Mouse (Mus musculus) right cerebral cortex, postnatal 4 days (tissue): ENCODE results near the gene Bag6.
"Not testable (repeated sequence)": the region's sequence is repeated elsewhere in the genome, so short reads cannot be mapped to it uniquely, and the experiment has no call there.

Source experiments
- DNase-seq: peaks from one replicate; pipeline ENCODE4 v3.0.0-alpha.2; 2022

The Bag6 gene

DNA sequence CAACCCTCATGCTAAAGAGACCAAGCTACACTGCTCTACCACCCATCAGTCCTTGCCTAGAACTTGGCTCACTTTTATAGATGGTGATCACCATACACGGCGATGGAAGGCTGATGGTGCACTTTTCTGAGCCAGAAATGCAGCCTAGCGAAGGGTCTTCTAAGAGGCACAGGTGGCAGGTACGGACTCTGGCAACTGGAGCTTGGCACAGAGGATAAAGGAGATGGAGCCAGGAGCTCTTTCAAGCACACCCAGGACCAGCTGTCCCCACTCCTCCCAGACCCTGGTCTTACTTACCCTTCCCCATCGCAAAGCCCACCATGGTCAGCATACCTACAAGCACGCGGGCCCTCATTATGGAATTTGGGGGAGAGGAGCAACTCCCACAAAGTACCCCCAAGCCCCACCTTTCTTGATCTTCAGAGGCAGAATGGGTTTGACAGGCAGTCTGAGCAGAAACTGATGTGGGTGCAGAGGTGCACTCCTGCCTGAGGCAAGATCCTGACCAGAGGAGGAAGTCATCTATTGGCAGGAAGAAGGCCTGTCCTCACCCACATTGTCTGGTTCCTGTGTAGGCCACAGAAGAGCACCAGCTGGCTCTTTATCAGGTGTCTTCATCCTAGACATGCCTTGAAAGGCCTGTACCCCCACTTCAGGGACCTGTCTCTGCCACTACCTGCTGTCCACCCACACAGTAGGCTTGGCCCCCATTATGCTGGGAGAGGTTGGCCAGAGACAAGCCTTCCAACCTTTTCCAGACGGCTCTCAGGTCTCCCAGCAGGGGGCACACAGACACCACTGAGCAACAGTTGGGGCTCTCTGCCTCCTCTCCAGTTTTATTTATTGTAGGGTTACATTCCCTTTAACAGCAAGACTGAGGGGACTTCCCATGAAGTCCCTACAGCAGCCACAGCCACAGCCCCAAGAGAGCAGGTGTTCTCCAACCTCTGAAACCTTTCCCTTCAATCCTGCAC, 19.6 kb upstream of the Bag6 start, which contains the start of gene Ly6g5b:
Ly6g5b (minus strand) TSS at position 383 of the 974 bp plus-strand sequence.
- no peak for DNase-seq

DNA sequence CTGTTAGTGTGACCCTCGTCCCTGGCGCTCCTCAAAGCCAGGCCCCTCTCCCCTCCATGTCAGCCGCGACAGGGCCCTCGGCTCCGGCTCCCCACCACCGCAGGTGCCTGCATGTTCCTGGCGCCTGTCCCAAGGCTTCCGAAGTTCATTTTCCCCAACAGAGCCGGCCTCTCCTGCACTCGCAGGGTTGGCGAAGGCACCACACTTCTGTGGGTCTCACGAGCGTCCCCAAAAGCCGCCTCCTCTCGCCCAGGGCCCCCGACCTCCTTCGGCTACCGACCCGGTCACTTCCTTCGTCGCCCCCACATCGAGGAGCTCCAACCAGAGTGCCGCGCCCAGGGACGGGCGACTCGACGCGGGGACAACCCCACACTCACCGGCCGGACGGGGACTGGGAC, 14.2 kb upstream of the Bag6 start:
- peak; percentile 49 for DNase-seq

DNA sequence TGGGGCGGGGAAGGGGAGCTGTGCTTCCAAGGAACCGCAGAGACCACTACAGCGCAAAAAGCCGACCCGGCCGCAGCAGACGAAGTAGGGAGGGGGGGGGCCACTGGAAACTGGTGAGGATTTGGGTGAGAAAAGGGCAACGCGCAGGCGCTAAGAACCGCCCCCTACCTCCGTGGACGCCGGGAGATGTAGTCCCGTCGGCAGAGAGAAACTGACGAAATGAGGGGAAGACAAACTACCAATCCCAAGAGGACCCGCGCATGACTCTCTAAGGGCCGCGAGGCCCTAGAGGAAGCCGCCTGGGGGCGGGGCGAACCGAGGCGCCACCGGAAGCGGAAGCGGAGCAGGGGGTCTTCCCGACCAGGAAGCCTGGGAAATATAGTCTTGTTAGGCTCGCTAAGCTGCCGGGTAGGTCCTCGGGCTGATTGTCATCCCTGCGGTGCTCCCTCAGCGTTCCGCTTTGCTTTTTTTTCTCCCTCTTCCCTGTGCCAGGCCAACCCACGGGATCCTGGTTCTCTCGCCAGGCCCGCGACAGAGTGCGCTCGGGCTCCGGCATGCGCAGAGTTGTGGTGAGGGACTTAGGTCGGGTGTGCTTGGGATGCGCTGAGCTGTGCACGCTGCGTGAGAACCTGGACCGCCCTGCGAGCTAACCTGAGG, 13.7 kb upstream of the Bag6 start, which contains the start of gene Gpank1:
Gpank1 (plus strand) TSS at position 313 of the 657 bp plus-strand sequence.
- peak; percentile 96 for DNase-seq

DNA sequence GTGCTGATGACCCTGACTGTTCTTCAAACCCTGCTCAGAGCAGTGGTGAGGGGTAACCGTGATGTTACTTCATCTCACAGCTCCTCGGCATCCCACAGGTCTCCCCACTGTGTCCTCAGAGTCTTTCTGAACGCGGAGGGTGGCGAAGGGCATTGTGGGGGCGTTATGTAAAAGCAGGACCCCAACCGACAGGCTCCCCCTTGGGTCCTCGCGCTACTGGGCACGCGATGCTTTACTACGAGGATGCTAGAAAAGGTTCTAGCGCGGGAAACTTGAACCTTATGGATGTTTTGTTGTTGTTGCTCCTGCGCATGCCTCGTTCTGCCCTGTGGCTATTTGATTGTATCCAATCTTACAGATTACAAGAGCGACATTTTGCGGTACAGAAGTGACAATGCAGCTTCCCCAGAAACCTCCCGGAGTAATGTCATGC, 13.1 kb upstream of the Bag6 start, which contains the start of gene Csnk2b:
Csnk2b (minus strand) TSS at position 183 of the 433 bp plus-strand sequence.
- DNase-seq: peak; percentile 57

DNA sequence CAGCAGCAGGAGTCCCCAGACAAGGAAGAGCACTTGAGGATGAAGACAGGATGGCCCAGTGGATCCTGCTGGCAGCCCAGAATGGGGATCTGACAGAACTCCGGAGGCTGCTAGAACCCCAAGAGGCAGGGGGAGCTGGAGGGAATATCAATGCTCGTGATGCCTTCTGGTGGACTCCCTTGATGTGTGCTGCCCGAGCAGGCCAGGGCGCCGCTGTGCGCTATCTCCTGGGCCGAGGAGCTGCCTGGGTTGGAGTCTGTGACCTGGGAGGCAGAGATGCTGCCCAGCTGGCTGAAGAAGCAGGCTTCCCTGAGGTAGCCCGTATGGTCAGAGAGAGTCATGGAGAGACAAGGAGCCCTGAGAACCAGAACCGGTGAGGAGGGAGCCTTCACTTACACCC, 11.7 kb upstream of the Bag6 start:
- DNase-seq: not testable (repeated sequence)

DNA sequence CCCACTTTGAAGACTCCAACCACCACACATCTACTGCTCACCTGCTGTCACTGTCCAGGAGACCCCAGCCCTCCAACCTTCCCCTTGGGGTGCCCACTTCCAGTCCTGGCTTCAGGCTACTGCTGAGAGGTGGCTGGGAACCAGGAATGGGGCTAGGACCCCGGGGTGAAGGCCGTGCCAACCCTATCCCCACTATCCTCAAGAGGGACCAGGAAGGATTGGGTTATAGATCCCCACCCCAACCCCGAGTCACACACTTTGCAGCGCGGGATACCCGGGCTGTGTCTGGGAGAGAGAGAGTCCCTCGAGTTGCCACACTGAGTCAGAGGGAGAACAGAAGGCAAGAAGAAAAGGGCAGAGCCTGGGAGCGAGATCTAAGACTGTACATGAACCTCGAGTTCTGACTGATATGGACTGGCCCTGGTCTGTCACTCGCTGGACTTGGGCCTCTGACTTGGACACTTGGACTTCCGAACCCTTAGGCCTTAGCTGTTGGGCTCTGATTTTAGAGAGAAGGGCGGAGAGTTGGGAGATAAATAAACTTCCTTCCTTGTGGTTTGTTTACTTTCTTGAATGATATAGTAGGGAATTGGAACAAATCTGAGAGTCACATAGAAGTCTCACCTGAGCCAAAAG, 10.6 kb upstream of the Bag6 start:
- not testable (repeated sequence) for DNase-seq

DNA sequence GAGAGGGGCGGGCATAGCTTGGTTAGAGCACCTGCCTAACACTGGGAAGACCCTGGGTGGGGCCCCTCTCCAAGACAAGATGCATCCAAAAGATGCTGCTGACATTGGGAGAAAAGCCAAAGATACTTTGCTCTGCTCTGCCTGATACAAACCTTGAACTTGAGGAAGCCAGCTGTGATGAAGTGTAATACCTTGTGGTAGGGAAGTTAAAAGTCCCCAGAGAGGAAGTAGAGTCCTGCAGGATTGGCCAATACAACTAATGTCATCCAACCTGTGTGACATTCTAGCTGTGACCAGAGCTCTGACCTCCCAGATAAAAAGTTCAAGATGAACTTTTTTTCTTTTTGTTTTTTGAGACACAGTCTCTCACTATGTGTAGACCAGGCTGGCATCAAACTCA, 9.9 kb upstream of the Bag6 start:
- no peak for DNase-seq

DNA sequence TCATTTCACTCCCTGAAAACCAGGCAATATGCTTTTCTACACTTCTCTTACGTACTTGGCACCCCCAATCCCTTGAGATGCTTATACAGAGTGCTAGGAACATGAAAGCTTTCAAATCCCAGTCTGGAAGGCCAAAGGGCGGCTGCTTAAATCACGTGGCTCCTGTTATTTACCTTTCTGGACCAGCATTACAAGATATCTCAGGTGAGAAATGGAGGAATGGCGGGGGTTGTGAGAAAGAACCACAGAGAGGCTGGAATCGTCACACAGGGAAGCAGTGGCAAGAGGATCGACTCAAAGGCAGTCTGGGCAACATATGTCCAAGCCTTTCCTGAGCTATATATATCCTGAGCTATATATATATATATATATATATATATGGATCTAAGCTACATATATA, 9.4 kb upstream of the Bag6 start:
- DNase-seq: no peak

DNA sequence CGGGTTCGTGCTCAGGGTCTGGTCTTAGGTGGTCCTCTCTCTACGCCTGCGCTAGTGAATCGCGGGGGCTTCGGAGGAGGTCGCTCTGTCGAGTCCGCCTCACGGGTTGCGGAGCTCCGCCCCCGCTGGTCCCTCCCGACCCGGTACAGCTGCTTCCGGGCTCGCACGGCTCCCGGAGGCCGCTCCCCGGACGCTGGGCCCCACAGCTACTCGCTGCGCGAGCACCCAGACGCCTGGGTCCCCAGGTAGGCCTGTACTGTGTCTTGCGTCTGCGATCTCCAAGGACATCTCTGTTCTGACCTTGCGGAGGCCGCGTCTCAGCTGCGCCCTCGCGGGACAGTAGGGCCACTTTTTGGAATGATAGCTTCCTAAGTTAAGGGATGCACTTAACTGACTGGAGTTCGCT, 8.8 kb upstream of the Bag6 start, which contains the start of gene D17H6S53E:
D17H6S53E (plus strand) TSS at position 168 of the 406 bp plus-strand sequence.
- DNase-seq: peak; percentile 68

DNA sequence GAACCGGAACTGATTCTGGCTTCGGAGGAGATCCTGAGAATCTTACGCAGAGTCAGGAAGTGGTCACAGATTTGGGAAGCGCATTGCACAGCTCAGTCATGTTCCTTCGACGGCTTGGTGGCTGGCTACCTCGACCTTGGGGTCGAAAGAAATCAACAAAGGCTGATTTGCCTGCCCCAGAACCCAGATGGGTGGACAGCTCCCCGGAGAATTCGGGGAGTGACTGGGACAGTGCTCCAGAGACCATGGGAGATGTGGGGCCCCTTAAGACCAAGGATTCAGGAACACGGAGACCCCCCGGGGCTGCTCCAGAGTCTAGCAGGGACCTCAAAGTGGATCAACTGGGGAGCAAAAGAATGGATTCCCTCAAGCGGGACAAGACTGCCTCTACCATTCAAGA, 8.0 kb upstream of the Bag6 start:
- no peak for DNase-seq

DNA sequence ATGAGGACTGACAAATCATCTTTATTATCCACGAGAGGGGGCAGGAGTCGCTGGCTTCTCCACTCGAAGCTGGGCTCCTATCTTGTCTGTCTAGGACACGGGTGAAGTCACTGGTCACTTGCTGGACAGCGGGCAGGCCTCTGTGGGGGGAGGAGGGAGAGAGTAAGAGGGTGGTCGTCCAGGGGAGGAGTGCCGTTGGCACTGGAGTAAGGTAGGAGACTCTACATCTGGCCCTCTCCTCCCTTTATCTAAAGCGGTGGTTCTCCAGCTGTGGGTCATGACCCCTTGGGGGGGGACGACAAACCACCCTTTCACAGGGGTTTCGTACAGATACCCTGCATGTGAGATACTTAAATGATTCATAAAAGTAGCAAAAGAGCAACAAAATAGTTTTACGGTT, 6.0 kb upstream of the Bag6 start:
- no peak for DNase-seq

DNA sequence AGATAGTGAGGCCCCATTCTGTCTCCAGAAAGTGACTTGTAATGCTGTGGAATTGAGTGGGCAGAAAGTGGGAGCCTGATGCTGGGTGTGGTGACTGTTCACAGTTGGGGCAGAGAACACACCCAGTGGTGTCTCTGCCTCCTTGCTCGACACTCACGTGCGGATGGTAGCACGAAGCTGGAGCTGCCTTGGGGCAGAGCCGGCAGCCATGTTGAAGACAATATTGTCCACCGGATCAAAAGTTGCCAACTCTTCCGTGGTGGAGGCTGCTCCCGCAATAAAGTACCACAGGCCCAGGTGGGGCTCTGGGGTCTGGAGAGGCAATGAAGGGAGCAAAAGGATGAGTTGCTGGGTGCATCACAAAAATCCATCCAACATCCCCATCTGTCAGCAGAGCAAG, 3.9 kb upstream of the Bag6 start:
- no peak for DNase-seq

DNA sequence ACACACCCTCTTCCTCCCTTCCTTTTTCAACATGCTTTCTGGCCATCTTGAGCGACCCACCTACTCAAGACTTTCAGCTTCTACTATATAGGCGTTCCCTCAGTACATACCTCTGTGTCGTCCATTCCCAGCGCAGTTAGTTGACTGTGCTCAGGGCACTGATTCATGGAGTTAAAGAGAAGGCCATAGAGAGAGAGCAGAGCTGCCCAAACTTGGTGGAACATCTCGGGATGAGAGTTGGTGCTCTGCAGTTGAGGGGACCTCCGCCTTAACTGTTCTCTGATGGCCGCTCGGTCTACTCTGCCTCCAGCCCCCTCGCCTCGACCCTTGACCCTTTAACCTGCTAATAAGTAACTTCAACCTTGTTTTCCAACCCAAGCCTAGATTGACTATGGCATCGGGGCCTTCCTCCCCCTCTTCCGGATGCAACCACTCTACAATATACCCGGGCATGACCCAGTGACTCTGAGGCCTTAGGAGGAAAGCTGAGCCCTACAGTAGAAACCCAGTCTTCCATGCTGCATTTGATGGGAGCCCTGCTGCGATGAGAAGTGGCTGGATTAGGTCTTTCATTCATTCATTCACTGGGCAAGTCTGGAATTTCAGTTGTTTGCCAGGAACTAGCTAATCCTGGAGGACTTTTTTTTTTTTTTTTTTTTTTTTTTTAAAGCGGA, 3.3 kb upstream of the Bag6 start, which contains the start of gene Apom:
Apom (minus strand) TSS at position 551 of the 674 bp plus-strand sequence.
- DNase-seq: no peak

DNA sequence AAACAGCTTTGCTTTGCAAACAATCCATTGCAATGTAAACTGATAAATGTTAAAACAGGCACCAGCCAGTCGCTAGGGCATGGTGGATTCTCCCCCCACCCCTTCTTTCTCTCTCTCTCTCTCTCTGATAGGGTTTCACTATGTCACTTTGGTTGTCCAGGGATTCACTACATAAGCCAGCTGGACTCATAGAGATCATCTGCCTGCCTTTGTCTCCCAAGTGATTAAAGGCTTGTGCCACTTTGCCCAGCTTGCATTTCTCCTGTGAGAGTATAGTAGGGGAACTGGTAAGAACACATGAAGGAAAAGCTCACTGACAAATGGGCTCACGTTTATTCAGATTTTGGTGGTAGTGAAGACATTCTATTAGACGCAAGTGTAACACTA, 2.8 kb upstream of the Bag6 start:
- DNase-seq: no peak

DNA sequence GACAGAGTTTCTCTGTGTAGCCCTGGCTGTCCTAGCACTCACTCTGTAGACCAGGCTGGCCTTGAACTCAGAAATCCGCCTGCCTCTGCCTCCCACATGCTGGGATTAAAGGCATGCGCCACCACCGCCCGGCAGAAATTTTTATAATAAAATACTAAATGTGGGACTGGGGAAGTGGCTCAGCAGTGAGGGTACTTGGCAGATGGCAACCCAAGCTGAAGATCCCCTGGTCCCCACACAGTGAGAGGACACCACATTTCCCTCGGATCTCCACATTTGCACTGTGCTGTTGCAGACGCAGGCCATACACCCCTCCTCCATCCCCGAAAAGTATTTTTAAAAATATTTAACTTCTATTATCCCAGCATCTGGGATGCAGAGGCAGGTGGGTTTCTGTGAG, 1.5 kb upstream of the Bag6 start:
- DNase-seq: no peak

DNA sequence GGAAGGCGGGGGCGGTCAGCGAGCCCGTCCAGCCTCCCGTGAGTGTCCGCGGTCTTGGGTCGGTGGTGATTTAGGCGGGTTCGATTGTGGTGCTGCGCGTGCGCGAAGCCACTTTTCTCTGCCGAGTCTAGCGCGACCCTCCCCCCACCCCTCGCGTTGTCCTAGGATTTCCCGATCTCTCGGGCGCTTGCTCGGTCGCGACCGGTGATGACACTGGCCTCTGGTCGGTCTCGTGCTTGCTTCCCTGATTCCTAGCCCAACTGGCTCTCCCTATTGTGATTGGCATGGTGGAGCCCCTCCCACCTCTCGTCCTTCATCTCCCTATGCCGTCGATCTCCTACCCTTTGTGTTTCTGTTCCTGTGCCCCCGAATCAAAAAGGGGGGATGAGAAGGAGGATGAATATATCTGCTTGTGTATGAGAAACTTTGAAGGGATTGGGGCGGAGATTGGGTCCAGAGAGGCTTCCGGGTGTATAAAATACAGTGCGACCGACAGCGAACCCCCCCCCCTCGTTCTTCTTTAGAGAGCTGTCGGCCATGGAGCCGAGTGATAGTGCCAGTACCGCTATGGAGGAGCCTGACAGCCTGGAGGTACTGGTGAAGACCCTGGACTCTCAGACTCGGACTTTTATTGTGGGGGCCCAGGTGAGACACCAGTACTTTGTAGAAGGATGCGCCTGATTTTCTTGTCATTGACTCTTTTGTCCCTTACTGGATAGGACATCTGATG, 778 bp downstream of the Bag6 start:
- DNase-seq: no peak

DNA sequence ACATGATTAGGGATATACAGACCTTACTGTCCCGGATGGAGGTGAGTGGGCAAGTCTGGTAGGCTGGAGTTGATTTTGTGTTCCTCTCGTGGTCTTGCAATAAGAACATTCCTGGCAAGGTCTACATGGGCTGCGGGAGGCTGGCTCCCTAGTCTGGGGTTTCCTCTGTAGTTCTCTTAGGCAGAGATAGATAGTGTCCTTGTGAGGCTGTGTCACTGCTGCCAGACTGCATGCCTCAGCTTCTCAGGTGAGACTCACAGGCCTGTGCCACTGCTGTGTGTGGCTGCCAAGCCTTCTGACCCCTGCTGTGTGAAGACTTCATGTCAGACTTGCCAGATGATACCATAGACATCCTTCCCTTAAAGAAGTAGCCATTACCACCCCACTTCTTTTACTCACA, 4.3 kb downstream of the Bag6 start:
- DNase-seq: no peak

DNA sequence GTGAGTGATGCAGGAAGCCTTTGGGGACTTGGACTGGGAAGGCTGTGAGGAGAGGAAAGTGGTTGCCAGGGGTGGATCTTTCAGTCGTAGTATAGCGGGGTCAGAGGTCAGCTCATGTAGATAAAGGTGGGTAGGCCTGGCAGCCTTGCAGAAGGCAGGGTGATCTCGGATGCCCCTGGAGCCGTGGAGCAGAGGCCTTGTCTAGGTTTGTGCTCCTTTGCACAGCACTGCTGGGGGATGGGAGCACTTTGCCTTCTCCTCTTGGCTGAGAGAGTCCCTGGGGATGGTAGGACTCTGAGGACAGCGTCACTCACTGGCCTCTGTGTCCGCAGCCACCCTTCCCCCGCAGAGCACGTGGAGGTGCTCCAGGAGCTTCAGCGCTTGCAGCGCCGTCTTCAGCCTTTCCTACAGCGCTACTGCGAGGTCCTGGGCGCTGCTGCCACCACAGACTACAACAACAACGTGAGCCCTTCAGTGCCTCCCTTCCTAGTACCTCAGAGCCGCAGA, 5.6 kb downstream of the Bag6 start:
- DNase-seq: no peak

DNA sequence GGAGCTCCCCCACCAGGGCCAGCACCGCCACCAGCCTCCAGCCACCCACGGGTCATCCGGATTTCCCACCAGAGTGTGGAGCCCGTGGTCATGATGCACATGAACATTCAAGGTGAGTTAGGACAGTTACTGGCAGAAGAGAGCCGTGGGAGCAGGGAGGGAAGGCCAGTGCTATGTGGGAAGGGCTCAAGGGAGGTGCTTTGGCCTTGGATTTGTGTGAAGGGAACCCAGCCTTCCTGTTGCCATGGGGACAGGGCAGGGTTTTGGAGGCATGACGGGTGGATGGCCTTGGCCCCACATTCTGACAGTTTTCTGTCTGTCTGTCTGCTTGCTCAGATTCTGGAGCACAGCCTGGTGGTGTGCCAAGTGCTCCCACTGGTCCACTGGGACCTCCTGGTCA, 7.0 kb downstream of the Bag6 start:
- no peak for DNase-seq

DNA sequence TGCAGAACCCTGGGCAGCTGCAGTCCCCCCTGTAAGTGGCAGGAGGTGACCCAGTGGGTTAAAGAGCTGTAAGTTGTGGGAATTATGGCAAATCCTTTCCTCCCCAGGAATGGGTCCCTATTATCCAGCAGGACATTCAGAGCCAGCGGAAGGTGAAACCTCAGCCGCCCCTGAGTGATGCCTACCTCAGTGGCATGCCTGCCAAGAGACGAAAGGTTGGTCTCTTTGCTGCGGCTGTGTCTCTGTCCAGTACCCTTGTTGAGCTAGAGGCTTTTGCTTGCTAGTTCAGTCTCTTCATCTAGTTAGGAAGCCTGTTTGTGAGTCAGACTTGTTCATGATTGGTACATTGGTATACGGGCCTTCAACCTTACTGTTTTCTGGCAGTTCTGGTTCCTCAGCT, 11.2 kb downstream of the Bag6 start:
- no peak for DNase-seq

DNA sequence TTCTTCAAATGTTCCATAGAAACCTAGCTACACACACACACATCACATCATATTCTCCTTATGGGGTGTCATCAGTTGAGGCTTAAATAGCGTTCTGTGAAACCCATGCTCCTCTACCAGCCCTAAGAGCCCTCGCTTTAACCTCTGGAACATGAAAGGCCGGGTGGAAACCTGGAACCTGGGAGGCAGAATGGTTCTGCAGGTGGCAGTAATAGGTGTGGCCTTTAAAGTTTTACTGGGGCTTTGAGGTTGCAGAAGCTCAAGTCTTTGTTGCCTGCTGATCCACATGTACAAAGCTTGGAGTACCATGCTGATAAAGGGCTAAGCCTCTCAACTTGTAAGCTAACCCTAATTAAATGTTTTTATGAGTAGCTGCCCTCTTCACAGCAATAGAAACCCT, 12.4 kb downstream of the Bag6 start:
- DNase-seq: no peak
